Mouse (Mus musculus): ENCODE measurements around the gene Ybx3. TPM values are rescaled to one million over a fixed set of nuclear protein-coding genes. Genes with fewer than 3 reads are reported as not detected.

The Ybx3 gene
- 46.1 and 59.4 TPM in 2 replicates for polyA plus RNA-seq (2012; ENCODE audit: insufficient read depth, insufficient read length, missing spikeins)

DNA sequence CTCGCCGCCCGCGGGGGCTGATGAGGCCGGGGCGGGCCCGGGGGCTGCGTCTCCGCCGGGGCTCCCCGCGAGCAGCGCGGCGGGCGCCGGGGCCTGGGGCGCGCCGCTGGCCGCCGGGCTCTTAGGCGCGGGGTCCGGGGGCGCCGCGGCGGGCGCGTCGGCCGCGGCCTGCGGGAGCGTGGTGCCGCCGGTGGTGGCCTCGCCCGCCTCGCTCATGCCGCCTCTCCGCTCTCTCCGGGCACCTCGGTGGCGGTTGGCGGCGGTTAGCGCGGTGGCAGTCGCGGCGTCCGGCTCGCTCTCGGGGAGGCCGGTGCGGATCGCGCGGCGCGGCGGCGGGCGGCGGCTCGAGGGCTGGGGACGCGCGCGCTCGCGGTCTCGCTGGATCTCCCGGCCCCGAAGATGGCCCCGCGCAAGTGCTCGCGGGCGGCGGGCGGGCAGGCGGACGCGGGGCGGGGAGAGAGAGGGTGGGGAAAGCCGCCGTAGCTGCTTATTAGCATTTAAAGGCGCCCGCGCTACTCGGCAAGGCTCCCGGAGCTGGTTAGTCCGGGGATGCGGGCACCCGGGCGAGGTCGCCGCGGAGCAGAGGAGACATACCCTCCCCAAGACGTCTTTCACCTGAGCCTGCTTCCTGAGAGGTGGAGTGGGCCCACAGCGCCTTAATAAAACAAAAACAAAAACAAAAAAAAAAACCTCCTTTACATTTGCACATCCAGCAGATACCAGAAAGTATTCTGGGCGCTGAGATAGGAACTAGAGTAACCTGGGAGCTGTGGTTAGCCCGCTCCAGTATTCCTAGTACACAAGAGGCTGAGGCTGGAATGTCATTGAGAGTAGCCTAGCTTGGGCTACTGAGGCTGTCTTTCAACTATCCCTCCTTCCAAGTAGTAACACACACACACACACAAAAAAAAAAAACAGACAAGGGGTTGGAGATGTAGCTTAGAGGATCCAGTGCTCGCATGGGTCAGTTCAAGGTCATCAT lies at the start of gene Ybx3:
TSS of gene Ybx3 (minus strand) at position 437 of the 982 bp plus-strand sequence.
- H3K4me1 ChIP-seq (ENCODE audit: control insufficient read depth, insufficient read depth, low read length), result peaks cover 29% of the 10 kb centered on the region
- peak within 1 kb of the TSS; percentile 74 for H3K27ac ChIP-seq (ENCODE audit: insufficient read depth, low read depth, low read length)
- no peak for TF ChIP-seq POLR2A (IDR thresholded peaks at IDR 0.05; ENCODE audit: borderline replicate concordance, low read depth, low read length)
- TF ChIP-seq CTCF (IDR thresholded peaks at IDR 0.05; ENCODE audit: low read depth, low read length), result no peak
- H3K4me3 ChIP-seq (ENCODE audit: insufficient read depth, low read length), result peak within 1 kb of the TSS; percentile 94

DNA sequence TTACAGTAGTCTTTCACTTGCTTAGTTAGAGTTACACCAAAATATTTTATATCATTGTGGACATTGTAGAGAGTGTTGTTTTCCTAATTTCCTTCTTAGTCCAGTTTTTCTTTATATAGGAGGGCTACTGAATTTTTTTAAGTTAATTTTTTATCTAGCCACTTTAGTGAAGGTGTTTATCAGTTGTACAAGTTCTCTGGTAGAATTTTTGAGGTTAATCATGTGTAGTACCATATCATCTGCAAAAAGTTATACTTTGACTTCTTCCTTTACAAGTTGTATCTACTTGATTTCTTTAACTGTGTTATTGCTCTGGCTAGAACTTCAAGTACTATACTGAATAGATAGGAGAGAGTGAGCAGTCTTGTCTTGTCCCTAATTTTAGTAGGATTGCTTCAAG lies 48.4 kb upstream of the Ybx3 start:
- Histone ChIP-seq H3K4me1 (ENCODE audit: control insufficient read depth, insufficient read depth, low read length) (no peaks in the 10 kb centered on the region), H3K4me3 (ENCODE audit: insufficient read depth, low read length) (no peak overlapping the region), H3K27ac (ENCODE audit: insufficient read depth, low read depth, low read length) (no peak overlapping the region)
- TF ChIP-seq CTCF (IDR thresholded peaks at IDR 0.05; ENCODE audit: low read depth, low read length), result no peak
- no peak for TF ChIP-seq POLR2A (IDR thresholded peaks at IDR 0.05; ENCODE audit: borderline replicate concordance, low read depth, low read length)

DNA sequence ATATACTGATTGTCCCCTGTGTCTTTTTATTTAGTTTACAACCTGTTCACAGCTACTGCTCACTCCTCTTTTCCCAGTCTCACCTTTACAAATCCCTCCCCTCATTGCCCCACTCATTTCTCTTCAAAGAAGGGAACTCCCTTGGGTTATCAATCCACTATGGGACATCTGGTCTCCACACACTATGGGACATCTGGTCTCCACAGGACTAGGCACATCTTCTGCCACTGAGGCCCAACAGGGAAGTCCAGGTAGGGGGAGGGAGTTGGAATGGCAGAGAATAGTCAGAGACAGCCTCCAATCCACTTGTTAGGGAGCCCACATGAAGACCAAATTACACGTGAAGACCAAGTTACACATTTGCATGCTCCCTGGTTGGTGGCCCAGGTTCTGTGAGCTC lies 45.8 kb upstream of the Ybx3 start:
- Histone ChIP-seq H3K4me1 (ENCODE audit: control insufficient read depth, insufficient read depth, low read length) (no peaks in the 10 kb centered on the region), H3K4me3 (ENCODE audit: insufficient read depth, low read length) (no peak overlapping the region), H3K27ac (ENCODE audit: insufficient read depth, low read depth, low read length) (no peak overlapping the region)
- TF ChIP-seq CTCF (IDR thresholded peaks at IDR 0.05; ENCODE audit: low read depth, low read length) (no peak), POLR2A (IDR thresholded peaks at IDR 0.05; ENCODE audit: borderline replicate concordance, low read depth, low read length) (no peak)

DNA sequence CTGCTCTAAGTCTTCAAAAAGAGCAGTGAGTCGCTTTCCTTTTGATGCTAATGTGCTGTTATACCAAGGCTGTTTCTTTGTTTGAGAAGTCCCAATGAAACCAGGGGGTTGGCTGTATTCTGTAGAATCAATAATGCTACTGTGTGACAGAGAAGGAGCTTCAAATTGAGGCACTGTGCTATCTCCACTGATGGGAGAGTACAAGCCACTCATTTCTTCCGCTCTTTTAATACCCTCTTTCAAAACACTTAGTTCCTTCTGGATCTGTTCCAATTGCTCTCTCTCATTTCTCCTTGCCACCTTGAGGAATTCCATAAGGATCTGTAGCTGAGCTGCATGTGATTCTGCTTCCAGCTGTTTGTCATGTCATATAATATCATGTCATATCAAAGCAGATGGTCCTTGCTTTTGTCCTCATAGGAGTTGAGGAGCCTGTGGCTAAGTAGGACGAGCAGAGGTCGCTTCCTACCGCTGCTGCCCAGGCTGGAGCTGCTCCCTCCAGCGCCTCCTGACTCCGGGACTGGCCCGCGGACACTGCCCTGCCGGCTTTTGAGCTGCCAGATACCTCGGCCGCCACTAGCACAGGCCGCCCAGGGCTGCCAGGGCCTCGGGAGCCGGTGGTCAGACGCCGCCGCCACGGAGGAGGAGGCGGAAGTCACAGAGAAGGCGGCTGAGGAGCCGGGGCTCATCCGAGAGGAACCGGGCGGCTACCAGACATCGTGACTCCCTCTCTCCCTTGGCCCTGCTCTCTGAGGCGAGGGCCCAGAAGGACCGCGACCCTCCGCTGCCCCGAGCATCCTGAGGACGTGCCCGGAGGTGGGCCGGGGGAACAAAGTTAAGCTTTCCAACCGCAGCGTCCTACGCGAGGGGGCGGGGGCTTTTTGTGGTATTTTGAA lies 45.1 kb upstream of the Ybx3 start:
- no peak overlapping the region for H3K27ac ChIP-seq (ENCODE audit: insufficient read depth, low read depth, low read length)
- TF ChIP-seq POLR2A (IDR thresholded peaks at IDR 0.05; ENCODE audit: borderline replicate concordance, low read depth, low read length) (no peak), CTCF (IDR thresholded peaks at IDR 0.05; ENCODE audit: low read depth, low read length) (no peak)

DNA sequence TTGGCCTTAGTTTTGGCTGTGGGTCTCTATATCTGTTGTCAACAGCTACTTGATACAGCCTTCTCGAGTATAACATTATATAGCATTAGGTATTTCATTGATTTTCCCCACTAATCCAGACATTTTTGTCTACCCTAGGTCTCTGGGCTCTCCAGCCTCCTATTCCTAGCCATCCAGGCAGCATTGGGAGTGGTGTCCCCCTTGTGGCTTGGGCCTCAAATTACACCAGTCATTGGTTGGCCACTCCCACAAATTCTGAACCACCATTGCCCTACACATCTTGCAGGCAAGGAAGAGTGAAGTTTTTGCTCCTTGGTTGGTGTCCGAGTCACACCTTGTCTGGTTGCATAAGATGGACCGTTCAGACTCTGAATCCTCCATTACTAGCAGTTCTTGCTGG lies 33.3 kb upstream of the Ybx3 start:
- Histone ChIP-seq H3K4me1 (ENCODE audit: control insufficient read depth, insufficient read depth, low read length) (peaks cover 15% of the 10 kb centered on the region), H3K4me3 (ENCODE audit: insufficient read depth, low read length) (no peak overlapping the region), H3K27ac (ENCODE audit: insufficient read depth, low read depth, low read length) (no peak overlapping the region)
- TF ChIP-seq CTCF (IDR thresholded peaks at IDR 0.05; ENCODE audit: low read depth, low read length) (no peak), POLR2A (IDR thresholded peaks at IDR 0.05; ENCODE audit: borderline replicate concordance, low read depth, low read length) (no peak)

More for the DNA sequence above, 45.1 kb upstream of the Ybx3 start:
- H3K4me3 ChIP-seq (ENCODE audit: insufficient read depth, low read length), result peak overlapping the region; percentile 51
- no peaks in the 10 kb centered on the region for H3K4me1 ChIP-seq (ENCODE audit: control insufficient read depth, insufficient read depth, low read length)

DNA sequence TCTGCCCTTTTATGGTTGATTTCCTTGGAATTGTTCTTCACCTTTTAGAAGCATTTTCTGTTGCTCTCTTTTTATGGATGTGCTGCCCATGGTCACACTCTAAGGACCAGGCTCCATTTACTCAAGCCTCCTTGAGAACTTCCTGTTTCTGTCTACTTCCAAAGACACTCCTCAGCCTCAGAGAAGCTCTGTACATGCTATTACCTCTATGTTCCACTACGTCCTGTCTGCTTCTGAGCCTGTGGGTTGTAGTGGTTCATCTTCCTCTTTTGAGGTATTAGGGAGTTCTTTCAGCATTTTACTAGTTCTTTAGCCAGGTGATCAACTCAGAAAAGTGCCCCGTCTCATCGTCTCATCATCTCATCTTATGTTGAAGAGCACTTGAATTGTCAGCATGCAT lies 31.3 kb upstream of the Ybx3 start:
- Histone ChIP-seq H3K4me3 (ENCODE audit: insufficient read depth, low read length) (no peak overlapping the region), H3K4me1 (ENCODE audit: control insufficient read depth, insufficient read depth, low read length) (peaks cover 15% of the 10 kb centered on the region), H3K27ac (ENCODE audit: insufficient read depth, low read depth, low read length) (no peak overlapping the region)
- TF ChIP-seq CTCF (IDR thresholded peaks at IDR 0.05; ENCODE audit: low read depth, low read length) (no peak), POLR2A (IDR thresholded peaks at IDR 0.05; ENCODE audit: borderline replicate concordance, low read depth, low read length) (no peak)

DNA sequence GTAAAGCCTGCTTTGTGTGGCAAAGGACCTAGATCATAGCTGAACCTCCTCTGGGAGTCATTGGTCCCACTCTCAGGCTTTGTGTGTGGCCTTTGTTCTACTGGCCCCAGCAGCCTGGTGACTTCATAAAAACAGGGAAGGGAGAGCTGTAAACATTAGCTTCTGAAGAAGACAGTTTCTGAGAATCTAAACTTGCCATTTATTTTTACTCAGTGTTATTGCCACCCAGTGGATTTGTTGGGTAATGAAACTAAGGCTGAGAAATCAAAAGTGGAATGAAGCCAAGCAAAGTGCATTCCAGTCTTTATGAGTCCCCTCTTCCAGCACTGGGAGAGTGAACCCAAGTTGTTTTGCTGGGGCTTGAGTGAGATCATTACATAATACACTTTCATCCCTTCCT lies 30.5 kb upstream of the Ybx3 start:
- TF ChIP-seq POLR2A (IDR thresholded peaks at IDR 0.05; ENCODE audit: borderline replicate concordance, low read depth, low read length) (no peak), CTCF (IDR thresholded peaks at IDR 0.05; ENCODE audit: low read depth, low read length) (no peak)
- H3K27ac ChIP-seq (ENCODE audit: insufficient read depth, low read depth, low read length), result peak overlapping the region; percentile 26; the same call in 1 of the 2 replicates
- peaks cover 15% of the 10 kb centered on the region for H3K4me1 ChIP-seq (ENCODE audit: control insufficient read depth, insufficient read depth, low read length)
- H3K4me3 ChIP-seq (ENCODE audit: insufficient read depth, low read length), result no peak overlapping the region

DNA sequence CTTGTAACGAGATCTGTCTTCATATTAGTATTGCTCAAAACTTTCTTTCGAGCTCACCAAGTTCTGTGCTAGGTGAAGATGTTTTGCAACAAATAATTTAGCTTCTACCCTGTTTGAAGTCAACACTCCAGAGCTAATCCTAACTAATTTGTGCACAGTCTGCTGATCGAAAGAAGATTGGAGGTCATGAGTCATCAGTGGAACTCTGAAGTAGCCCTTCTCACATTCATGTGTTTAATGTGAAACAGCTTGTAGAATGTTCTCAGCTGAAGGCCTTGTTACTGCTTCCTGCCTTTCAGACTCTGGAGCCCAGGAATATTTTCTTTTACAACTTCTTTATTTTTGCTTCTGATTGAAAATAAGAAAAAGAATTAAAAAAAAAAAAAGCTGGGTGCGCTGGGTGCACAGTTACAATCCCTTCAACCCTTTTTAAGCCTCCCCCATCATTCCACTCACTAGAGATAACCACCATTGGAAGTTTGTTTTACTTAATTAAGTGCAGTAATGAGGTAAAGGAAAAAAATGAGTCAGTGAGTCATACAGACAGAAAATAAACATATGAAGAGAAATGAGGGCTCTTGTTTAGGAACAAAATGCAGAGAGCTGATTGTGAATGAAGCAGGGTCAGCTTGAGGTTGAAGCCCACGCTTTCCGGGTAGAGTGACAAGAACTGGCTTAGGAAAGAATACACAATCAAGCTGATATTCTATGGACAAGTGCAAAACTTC lies 23.0 kb upstream of the Ybx3 start:
- no peak for TF ChIP-seq CTCF (IDR thresholded peaks at IDR 0.05; ENCODE audit: low read depth, low read length)
- no peak for TF ChIP-seq POLR2A (IDR thresholded peaks at IDR 0.05; ENCODE audit: borderline replicate concordance, low read depth, low read length)

DNA sequence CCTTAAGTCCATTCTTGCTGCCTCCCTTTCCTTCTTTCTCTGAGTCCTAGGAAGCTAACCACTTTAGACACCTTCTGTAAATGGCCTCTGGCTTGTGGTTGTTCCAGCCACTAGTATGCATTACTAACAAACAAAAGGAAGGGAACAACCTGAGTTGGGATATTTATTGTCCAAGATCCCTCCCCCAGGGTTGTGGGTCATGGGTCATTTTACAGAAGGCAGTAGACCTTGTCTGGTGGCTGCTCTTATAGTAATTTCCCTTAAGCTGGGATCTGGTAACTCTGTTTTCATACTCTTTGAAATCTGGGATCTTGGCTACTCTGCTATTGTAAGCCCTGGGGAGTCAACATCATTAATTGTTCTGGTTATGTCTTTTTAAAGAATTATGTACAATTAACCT lies 18.7 kb upstream of the Ybx3 start:
- H3K27ac ChIP-seq (ENCODE audit: insufficient read depth, low read depth, low read length), result no peak overlapping the region
- peaks cover 31% of the 10 kb centered on the region for H3K4me1 ChIP-seq (ENCODE audit: control insufficient read depth, insufficient read depth, low read length)
- no peak overlapping the region for H3K4me3 ChIP-seq (ENCODE audit: insufficient read depth, low read length)
- TF ChIP-seq POLR2A (IDR thresholded peaks at IDR 0.05; ENCODE audit: borderline replicate concordance, low read depth, low read length) (no peak), CTCF (IDR thresholded peaks at IDR 0.05; ENCODE audit: low read depth, low read length) (no peak)

More for the DNA sequence above, 23.0 kb upstream of the Ybx3 start:
- Histone ChIP-seq H3K4me1 (ENCODE audit: control insufficient read depth, insufficient read depth, low read length) (peaks cover 5% of the 10 kb centered on the region), H3K4me3 (ENCODE audit: insufficient read depth, low read length) (no peak overlapping the region), H3K27ac (ENCODE audit: insufficient read depth, low read depth, low read length) (no peak overlapping the region)

Data from bone marrow macrophage, adult 2 months (primary cell).